Mouse (Mus musculus) CH12.LX (cell line): Measurements from ENCODE around the gene Plod1.

ENCODE experiments used
- CTCF ChIP-seq, 2 experiments: IDR thresholded peaks in 1 of 2; conservative IDR thresholded peaks in 1 of 2; 2 replicates each; pipeline ENCODE4 v1.5.1; 2011 to 2012; ENCODE audit warnings: low read depth in 2 of 2, low read length in 2 of 2, improper control_type of control experiment in 1 of 2, inconsistent platforms in 1 of 2, mild to moderate bottlenecking in 1 of 2, moderate library complexity in 1 of 2
- KAT2A ChIP-seq: IDR thresholded peaks from 2 replicates; pipeline ENCODE4 v1.6.1; 2012; ENCODE audit warnings: low read length, improper control_type of control experiment, inconsistent platforms; ENCODE audit not compliant: insufficient replicate concordance
- MEF2A ChIP-seq: IDR thresholded peaks from 2 replicates; pipeline ENCODE4 v1.6.1; 2014; ENCODE audit warnings: low read depth, mild to moderate bottlenecking, inconsistent platforms, low read length, improper control_type of control experiment, borderline replicate concordance
- POLR2A ChIP-seq: IDR thresholded peaks from 2 replicates; pipeline ENCODE4 v1.6.1; 2011; ENCODE audit warnings: low read depth, mild to moderate bottlenecking, improper control_type of control experiment, low read length
- TCF12 ChIP-seq: IDR thresholded peaks from 2 replicates; pipeline ENCODE4 v1.6.1; 2014; ENCODE audit warnings: low read depth, mild to moderate bottlenecking, inconsistent platforms, low read length, improper control_type of control experiment
- UBTF ChIP-seq: IDR thresholded peaks from 2 replicates; pipeline ENCODE4 v1.6.1; 2012; ENCODE audit warnings: low read depth, mild to moderate bottlenecking, inconsistent platforms, low read length, improper control_type of control experiment, moderate library complexity
- ZMIZ1 ChIP-seq: IDR thresholded peaks from 2 replicates; pipeline ENCODE4 v1.6.1; 2012; ENCODE audit warnings: low read depth, mild to moderate bottlenecking, inconsistent platforms, low read length, improper control_type of control experiment

DNA sequence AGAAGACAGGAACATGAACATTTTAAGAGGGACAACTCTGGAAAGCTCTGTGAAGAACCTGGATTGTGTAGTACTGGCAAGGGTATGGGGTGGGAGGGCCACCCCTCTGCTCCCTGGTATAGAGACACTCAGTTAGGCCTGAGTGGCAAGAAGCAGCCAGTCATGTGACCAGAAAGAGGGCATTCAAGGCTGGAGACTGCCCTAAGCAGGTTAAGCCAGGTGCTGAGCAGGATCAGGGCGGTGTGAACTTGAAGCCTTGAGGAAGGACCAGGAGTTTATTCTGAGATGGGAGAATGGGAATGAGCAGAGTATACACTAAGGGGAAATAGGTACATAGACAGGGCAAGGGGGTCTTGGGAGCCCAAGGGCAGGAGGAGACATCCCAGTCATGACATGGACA, 6.4 kb upstream of the Plod1 start:
- no peak for TF ChIP-seq UBTF
- no peak for TF ChIP-seq CTCF (conservative IDR thresholded peaks at IDR 0.05 in 1 of 2, IDR thresholded peaks at IDR 0.05 in 1 of 2; ENCODE audit: low read depth in 2 of 2, low read length in 2 of 2)
- no peak for TF ChIP-seq ZMIZ1
- no peak for TF ChIP-seq TCF12
- no peak for TF ChIP-seq KAT2A
- TF ChIP-seq POLR2A: no peak
- TF ChIP-seq MEF2A: no peak
